In the genomic region with DNA sequence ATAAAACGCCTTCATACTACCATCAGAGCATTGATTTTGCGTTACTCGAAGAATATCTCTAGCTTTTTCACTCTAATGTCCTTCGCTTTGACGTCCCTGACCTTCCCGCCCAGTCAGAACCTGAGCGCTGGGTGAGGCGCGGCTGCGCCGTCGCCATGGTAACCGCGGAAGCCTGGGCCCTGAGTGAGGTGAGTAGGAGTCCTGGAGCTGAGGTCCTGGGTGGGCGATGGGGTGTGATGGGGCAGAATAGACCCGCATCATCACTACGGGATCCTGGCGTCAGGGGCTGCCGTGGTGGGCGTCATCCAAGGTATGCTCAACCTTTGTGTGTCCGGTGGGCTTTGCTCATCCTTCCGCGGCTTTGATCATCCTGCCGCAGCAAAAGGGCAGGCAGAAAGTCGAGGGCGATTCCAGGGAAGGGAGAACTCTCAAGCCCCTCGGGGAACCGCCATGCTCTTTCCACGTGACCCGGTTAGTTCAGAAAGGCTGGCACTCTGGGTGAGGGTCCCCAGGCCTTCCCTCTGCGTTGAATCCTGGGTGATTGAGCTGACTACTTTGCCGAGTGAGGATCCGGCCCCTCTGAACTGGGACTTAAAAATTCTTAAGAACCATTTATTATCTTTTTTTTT, we compare ENCODE assay signal across 7 mouse cellular contexts. TPM values are rescaled to one million over a fixed set of nuclear protein-coding genes. Genes with fewer than 3 reads are reported as not detected.
DNase-seq lines count a peak whose midpoint lies in the region; ATAC-seq and TF ChIP-seq lines count a peak whose summit lies in the region.

Gene Ankrd45, plus strand, starts transcription at position 161 of the 629 bp plus-strand sequence.

- TF ChIP-seq CTCF in intestine, postnatal 0 days (IDR thresholded peaks at IDR 0.05; ENCODE audit: low read depth), result no peak

- no peaks in the 10 kb centered on the region for H3K9me3 ChIP-seq in intestine, postnatal 0 days (ENCODE audit: control insufficient read depth)
- no peaks in the 10 kb centered on the region for H3K9me3 ChIP-seq in midbrain, embryonic 12.5 days
- H3K9me3 ChIP-seq in stomach, embryonic 16.5 days (replicated peaks; ENCODE audit: control insufficient read depth, low read length), result no peaks in the 10 kb centered on the region

- no peaks in the 10 kb centered on the region for H3K36me3 ChIP-seq in intestine, postnatal 0 days (ENCODE audit: control insufficient read depth, insufficient read depth)
- no peaks in the 10 kb centered on the region for H3K36me3 ChIP-seq in midbrain, embryonic 12.5 days
- H3K36me3 ChIP-seq in stomach, embryonic 16.5 days (ENCODE audit: control insufficient read depth, insufficient read depth, low read length), result no peaks in the 10 kb centered on the region

- peak; percentile 19; the same call in 1 of the 2 replicates for ATAC-seq in intestine, postnatal 0 days
- ATAC-seq in midbrain, embryonic 12.5 days (ENCODE audit: low FRiP score, low read depth), result peak; percentile 94
- peak; percentile 66; the same call in 1 of the 2 replicates for ATAC-seq in stomach, embryonic 16.5 days (ENCODE audit: insufficient read depth, low FRiP score)

- 11% methylated on average over 33 of the region's 33 CpGs for WGBS in intestine, postnatal 0 days
- WGBS in midbrain, embryonic 12.5 days, result 5% methylated on average over 33 of the region's 33 CpGs
- 6% methylated on average over 33 of the region's 33 CpGs for WGBS in stomach, embryonic 16.5 days

- peak within 1 kb of the TSS; percentile 65 for H3K4me2 ChIP-seq in intestine, postnatal 0 days (replicated peaks; ENCODE audit: low read depth)
- H3K4me2 ChIP-seq in midbrain, embryonic 12.5 days (replicated peaks), result peak within 1 kb of the TSS; percentile 62
- peak within 1 kb of the TSS; percentile 85 for H3K4me2 ChIP-seq in stomach, embryonic 16.5 days (ENCODE audit: low read depth, low read length)

- H3K27ac ChIP-seq in intestine, postnatal 0 days (ENCODE audit: low read depth, low read length), result no peak within 1 kb of the TSS
- H3K27ac ChIP-seq in midbrain, embryonic 12.5 days (replicated peaks), result no peak within 1 kb of the TSS
- H3K27ac ChIP-seq in stomach, embryonic 16.5 days (ENCODE audit: low read length), result no peak within 1 kb of the TSS

- H3K4me3 ChIP-seq in intestine, postnatal 0 days (ENCODE audit: low read depth, low read length), result peak within 1 kb of the TSS; percentile 17; the same call in 1 of the 2 replicates
- peak within 1 kb of the TSS; percentile 43 for H3K4me3 ChIP-seq in midbrain, embryonic 12.5 days
- H3K4me3 ChIP-seq in stomach, embryonic 16.5 days (replicated peaks; ENCODE audit: low read length), result peak within 1 kb of the TSS; percentile 44

- peak; percentile 58 to 59 for DNase-seq in adrenal gland, adult 18-20 months (ENCODE audit: low spot score in 2 of 2)
- peak; percentile 71 to 77 for DNase-seq in cerebellum, postnatal 10 days
- DNase-seq in frontal cortex, postnatal 10 days (ENCODE audit: low spot score in 2 of 2), result peak; percentile 29 to 56
- DNase-seq in left cerebral cortex, postnatal 25 days (ENCODE audit: low spot score in 2 of 2), result peak; percentile 67 to 83

- 0 out of 2 replicates have a peak, but pooled peaks cover 3% of the 10 kb centered on the region for H3K27me3 ChIP-seq in intestine, postnatal 0 days (replicated peaks; ENCODE audit: control insufficient read depth, insufficient read depth, low read length)
- H3K27me3 ChIP-seq in midbrain, embryonic 12.5 days, result no peaks in the 10 kb centered on the region
- H3K27me3 ChIP-seq in stomach, embryonic 16.5 days (ENCODE audit: control insufficient read depth, insufficient read depth, low read length), result no peaks in the 10 kb centered on the region

- no peaks in the 10 kb centered on the region for H3K4me1 ChIP-seq in intestine, postnatal 0 days (replicated peaks; ENCODE audit: control insufficient read depth, insufficient read depth, low read length)
- no peaks in the 10 kb centered on the region for H3K4me1 ChIP-seq in midbrain, embryonic 12.5 days
- 0 out of 2 replicates have a peak, but pooled peaks cover 3% of the 10 kb centered on the region for H3K4me1 ChIP-seq in stomach, embryonic 16.5 days (ENCODE audit: control insufficient read depth, insufficient read depth, low read length)

- intact Hi-C loops in left cerebral cortex, postnatal 25 days (cut with DNase I), result no loop called here

- H3K9ac ChIP-seq in intestine, postnatal 0 days (ENCODE audit: low read depth, low read length), result 0 out of 2 replicates have a peak within 1 kb of the TSS, but pooled peaks have one; percentile 34
- peak within 1 kb of the TSS; percentile 40 for H3K9ac ChIP-seq in midbrain, embryonic 12.5 days (replicated peaks)
- H3K9ac ChIP-seq in stomach, embryonic 16.5 days (ENCODE audit: low read length), result peak within 1 kb of the TSS; percentile 69

RNA-seq across cellular contexts. Expression of gene Ankrd45, which starts in this region (rescaled TPM):
- total RNA-seq in adrenal gland, adult 18-20 months (2021), result 1 to 10 TPM; 4.7 to 9.2 TPM
- polyA plus RNA-seq in intestine, postnatal 0 days (2015; fragmentation: Nextera tagmentation; extraction: Ambion mirVana), result 0.17 and 0.25 TPM in 2 replicates
- 10 to 100 TPM; 51.6 to 57.1 TPM for total RNA-seq in left cerebral cortex, postnatal 25 days (2021)
- 5.7 and 6.0 TPM in 2 replicates for polyA plus RNA-seq in midbrain, embryonic 12.5 days (2016; fragmentation: Nextera tagmentation; extraction: Ambion mirVana)
- polyA plus RNA-seq in stomach, embryonic 16.5 days (2015; fragmentation: Nextera tagmentation; extraction: Ambion mirVana), result 1.1 and 1.6 TPM in 2 replicates

Comparison
In these comparisons a context has a peak if more than half of its experiments do, and no peak if none do; other contexts are left out.
1. RNA of gene Ankrd45 (total RNA-seq): 51.6 to 57.1 TPM in left cerebral cortex, postnatal 25 days; 4.7 to 9.2 TPM in adrenal gland, adult 18-20 months; every median in the first group is over 4 times any median in the second.
2. Peak in ATAC-seq, H3K4me3 ChIP-seq, H3K9ac ChIP-seq and H3K4me2 ChIP-seq in intestine, postnatal 0 days; RNA of the gene not detected or under 1 TPM.
3. ATAC-seq: peak in every context shown above with its lines; median percentile 94 in midbrain, embryonic 12.5 days; 66 in stomach, embryonic 16.5 days; 19 in intestine, postnatal 0 days.
4. Peak in every context shown above with its lines, with median percentiles within 50 percentile points of each other: DNase-seq, H3K4me2 ChIP-seq, H3K4me3 ChIP-seq and H3K9ac ChIP-seq.